9 mouse cellular contexts compared by ENCODE assay signal in the genomic region with DNA sequence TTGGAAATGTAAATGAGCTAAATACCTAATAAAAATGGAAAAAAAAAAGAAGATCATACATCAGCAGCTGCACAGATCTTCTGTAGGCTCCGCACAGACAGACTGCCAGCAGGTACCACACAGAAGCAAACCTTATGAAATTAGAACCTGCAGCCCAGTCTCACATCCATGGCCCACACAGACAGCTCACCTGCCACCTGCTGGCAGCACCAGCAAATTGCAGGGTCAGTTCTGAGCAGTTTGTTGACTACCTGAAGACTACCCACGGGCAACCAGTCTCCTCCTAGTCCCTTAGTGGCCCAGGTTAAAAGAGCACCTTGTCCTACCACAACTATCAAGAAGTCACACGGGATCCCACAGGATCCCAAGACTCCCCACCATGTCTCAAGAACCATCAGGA.
DNase-seq lines count a peak whose midpoint lies in the region; ATAC-seq and TF ChIP-seq lines count a peak whose summit lies in the region.
"Had no signal": no experiment of that assay in that cellular context is flagged by ENCODE, and none has a peak within 500 bp of the region (broad histone marks: within the 10 kb centered on the region; RNA-seq: fewer than 3 reads in every experiment).

No protein-coding gene starts in this region.

- H3K4me1 ChIP-seq in hindbrain, embryonic 11.5 days (replicated peaks; ENCODE audit: control insufficient read depth, insufficient read depth, low read length): no peaks in the 10 kb centered on the region
- peaks cover 24% of the 10 kb centered on the region for H3K4me1 ChIP-seq in hindbrain, embryonic 13.5 days (replicated peaks)
- no peaks in the 10 kb centered on the region for H3K4me1 ChIP-seq in CH12.LX (ENCODE audit: control insufficient read depth in 1 of 2, insufficient read depth in 2 of 2)
- H3K4me1 ChIP-seq in hindbrain, embryonic 14.5 days (replicated peaks; ENCODE audit: control insufficient read depth, insufficient read depth, low read length): no peaks in the 10 kb centered on the region
- H3K4me1 ChIP-seq: neural tube, embryonic 12.5 days had no signal

- in situ Hi-C loops in CH12.LX (cut with MboI; ENCODE audit: low pct_ligation_motif_present, low pct_unique_long_range_greater_than_20kb, low sequenced_read_pairs): no loop called here

- no peak overlapping the region for H3K9ac ChIP-seq in hindbrain, embryonic 11.5 days (ENCODE audit: low read depth, low read length)
- no peak overlapping the region for H3K9ac ChIP-seq in hindbrain, embryonic 13.5 days
- H3K9ac ChIP-seq in CH12.LX (ENCODE audit: insufficient read depth, low read depth): no peak overlapping the region
- no peak overlapping the region for H3K9ac ChIP-seq in hindbrain, embryonic 14.5 days
- H3K9ac ChIP-seq: neural tube, embryonic 12.5 days had no signal

- 80% methylated on average over 3 of the region's 3 CpGs for WGBS in hindbrain, embryonic 11.5 days
- 72% methylated on average over 3 of the region's 3 CpGs for WGBS in hindbrain, embryonic 13.5 days
- WGBS in hindbrain, embryonic 14.5 days: 78% methylated on average over 3 of the region's 3 CpGs

- peak in 1 of 2 experiments; percentile 35; a peak in 1 of 4 replicates for TF ChIP-seq CTCF in CH12.LX (conservative IDR thresholded peaks at IDR 0.05 in 1 of 2, IDR thresholded peaks at IDR 0.05 in 1 of 2; ENCODE audit: low read depth in 2 of 2, low read length in 2 of 2)

- no peak for ATAC-seq in hindbrain, embryonic 11.5 days (ENCODE audit: low FRiP score)
- ATAC-seq in hindbrain, embryonic 13.5 days (ENCODE audit: low FRiP score): no peak
- ATAC-seq in erythroid progenitor cell, adult 5-6 weeks (replicated peaks; ENCODE audit: low FRiP score, poor library complexity, severe bottlenecking): peak; percentile 39; the same call in 1 of the 2 replicates
- ATAC-seq in hindbrain, embryonic 14.5 days (ENCODE audit: low FRiP score): no peak

- peak; percentile 8 for TF ChIP-seq RAD21 in CH12.LX (IDR thresholded peaks at IDR 0.05; ENCODE audit: low read depth, low read length)

- H3K27me3 ChIP-seq in hindbrain, embryonic 11.5 days (ENCODE audit: control insufficient read depth, insufficient read depth, low read length): no peaks in the 10 kb centered on the region
- H3K27me3 ChIP-seq in hindbrain, embryonic 13.5 days: no peaks in the 10 kb centered on the region; the same call in 1 of the 2 replicates
- no peaks in the 10 kb centered on the region for H3K27me3 ChIP-seq in CH12.LX (replicated peaks)
- no peaks in the 10 kb centered on the region for H3K27me3 ChIP-seq in hindbrain, embryonic 14.5 days (ENCODE audit: control insufficient read depth, insufficient read depth, low read length)
- H3K27me3 ChIP-seq: neural tube, embryonic 12.5 days had no signal

- H3K36me3 ChIP-seq in hindbrain, embryonic 11.5 days (ENCODE audit: control insufficient read depth, insufficient read depth, low read length): no peaks in the 10 kb centered on the region
- no peaks in the 10 kb centered on the region for H3K36me3 ChIP-seq in hindbrain, embryonic 13.5 days
- H3K36me3 ChIP-seq in CH12.LX (replicated peaks in 1 of 2; ENCODE audit: control insufficient read depth in 1 of 2, insufficient read depth in 1 of 2, low read length in 1 of 2): no peaks in the 10 kb centered on the region
- H3K36me3 ChIP-seq in hindbrain, embryonic 14.5 days (replicated peaks; ENCODE audit: control insufficient read depth, insufficient read depth): no peaks in the 10 kb centered on the region
- H3K36me3 ChIP-seq: neural tube, embryonic 12.5 days had no signal

- DNase-seq in hindbrain, embryonic 11.5 days (ENCODE audit: low spot score): peak; percentile 38
- DNase-seq in 3134 (ENCODE audit: extremely low read depth, insufficient read length, low spot score) (peak; percentile 25), CH12.LX (ENCODE audit: extremely low read depth) (peak; percentile 0)
- peak; percentile 4 for DNase-seq in yolk sac, embryonic 10.5 days (ENCODE audit: low spot score)
- DNase-seq in hindbrain, embryonic 14.5 days (ENCODE audit: low spot score): no peak
- no peak for DNase-seq in gastrocnemius, postnatal 10 days

- no peak overlapping the region for H3K4me3 ChIP-seq in hindbrain, embryonic 11.5 days (ENCODE audit: low read depth, low read length)
- no peak overlapping the region for H3K4me3 ChIP-seq in hindbrain, embryonic 13.5 days
- H3K4me3 ChIP-seq in CH12.LX (replicated peaks in 1 of 3; ENCODE audit: low read depth in 2 of 3, low read length in 2 of 3, poor library complexity in 1 of 3): no peak overlapping the region
- H3K4me3 ChIP-seq in hindbrain, embryonic 14.5 days (replicated peaks; ENCODE audit: low read length): no peak overlapping the region
- H3K4me3 ChIP-seq: neural tube, embryonic 12.5 days had no signal

- dilution Hi-C loops in CH12.LX (cut with MboI; ENCODE audit: extremely low pct_ligation_motif_present, extremely low pct_unique_long_range_greater_than_20kb, low sequenced_read_pairs): no loop called here

- H3K27ac ChIP-seq in hindbrain, embryonic 11.5 days (ENCODE audit: low read depth, low read length): no peak overlapping the region
- no peak overlapping the region for H3K27ac ChIP-seq in hindbrain, embryonic 13.5 days
- H3K27ac ChIP-seq in CH12.LX (ENCODE audit: insufficient read depth, low read depth): no peak overlapping the region
- H3K27ac ChIP-seq in hindbrain, embryonic 14.5 days: no peak overlapping the region
- H3K27ac ChIP-seq: neural tube, embryonic 12.5 days had no signal

- no peak overlapping the region for H3K4me2 ChIP-seq in hindbrain, embryonic 11.5 days (replicated peaks; ENCODE audit: low read depth, low read length)
- H3K4me2 ChIP-seq in hindbrain, embryonic 13.5 days: no peak overlapping the region
- H3K4me2 ChIP-seq in CH12.LX (ENCODE audit: insufficient read depth, low read depth, poor library complexity, severe bottlenecking): no peak overlapping the region
- H3K4me2 ChIP-seq in hindbrain, embryonic 14.5 days (replicated peaks): no peak overlapping the region
- H3K4me2 ChIP-seq: neural tube, embryonic 12.5 days had no signal

- H3K79me2 ChIP-seq in CH12.LX (replicated peaks; ENCODE audit: control insufficient read depth, extremely low read depth, insufficient read depth, poor library complexity, severe bottlenecking): no peaks in the 10 kb centered on the region

- TF ChIP-seq EP300 in CH12.LX (IDR thresholded peaks at IDR 0.05; ENCODE audit: low read length): no peak

- no peaks in the 10 kb centered on the region for H3K9me3 ChIP-seq in hindbrain, embryonic 11.5 days (ENCODE audit: control insufficient read depth, low read length)
- no peaks in the 10 kb centered on the region for H3K9me3 ChIP-seq in hindbrain, embryonic 13.5 days
- H3K9me3 ChIP-seq in CH12.LX (replicated peaks; ENCODE audit: low read length): peaks cover 87% of the 10 kb centered on the region
- H3K9me3 ChIP-seq in hindbrain, embryonic 14.5 days (ENCODE audit: control insufficient read depth, low read length): no peaks in the 10 kb centered on the region
- H3K9me3 ChIP-seq: neural tube, embryonic 12.5 days had no signal

- no peak for TF ChIP-seq POLR2A in CH12.LX (IDR thresholded peaks at IDR 0.05; ENCODE audit: low read depth, low read length)

TF ChIP-seq in CH12.LX, 34 proteins besides CTCF, POLR2A, EP300 and RAD21:
- TF ChIP-seq CHD1 (IDR thresholded peaks at IDR 0.05; ENCODE audit: low read depth, low read length) (no peak), SMC3 (IDR thresholded peaks at IDR 0.05; ENCODE audit: low read depth, low read length) (peak; percentile 26), ELF1 (IDR thresholded peaks at IDR 0.05; ENCODE audit: low read depth, low read length) (no peak)

Comparison
In these comparisons a context has a peak if more than half of its experiments do, and no peak if none do; other contexts are left out.
1. DNase-seq: peak in hindbrain, embryonic 11.5 days (single experiment), 3134 (single experiment), CH12.LX (single experiment) and yolk sac, embryonic 10.5 days (single experiment); none in hindbrain, embryonic 14.5 days (single experiment) and gastrocnemius, postnatal 10 days (single experiment).